Mouse (Mus musculus) splenic B cell, adult 2 months (primary cell): ENCODE data around the gene Dppa4.

Experiments
- DNase-seq: peaks from one replicate; pipeline ENCODE4 v3.0.0-alpha.2; 2011; ENCODE audit warnings: low read depth, low spot score
- H3K27me3 ChIP-seq: 2 replicates; pipeline ENCODE4 v1.6.1; 2012; ENCODE audit warnings: mild to moderate bottlenecking, low read length, moderate library complexity, mixed read lengths; ENCODE audit not compliant: control insufficient read depth, poor library complexity, insufficient read depth, severe bottlenecking
- H3K36me3 ChIP-seq: 2 replicates; pipeline ENCODE4 v1.6.1; 2012; ENCODE audit warnings: mild to moderate bottlenecking, low read length, moderate library complexity, mixed read lengths; ENCODE audit not compliant: control insufficient read depth, poor library complexity, insufficient read depth, severe bottlenecking

The Dppa4 gene

DNA sequence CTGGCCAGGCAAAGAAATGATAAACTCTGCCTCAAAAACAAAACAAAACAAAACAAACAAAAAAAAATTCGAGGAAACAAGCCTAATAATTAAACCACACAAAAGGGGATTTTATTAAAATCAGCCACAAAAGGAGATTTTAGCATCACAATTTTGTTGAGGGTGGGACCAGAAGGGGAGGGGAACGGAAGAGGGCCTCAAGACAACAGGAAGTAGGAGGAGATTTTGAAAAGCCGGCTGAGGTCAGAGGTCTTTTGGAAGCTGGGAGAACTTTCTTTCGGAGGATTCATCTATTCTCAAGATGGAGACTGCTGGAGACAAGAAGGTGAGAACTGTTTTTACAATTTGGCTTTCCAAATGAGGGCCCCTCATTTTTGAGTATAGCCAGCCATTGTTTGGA is at the start of gene Dppa4:
Gene Dppa4 (plus strand): TSS at position 217 of the 400 bp plus-strand sequence.
- no peak for DNase-seq
- Histone ChIP-seq H3K36me3 (no peaks in the 10 kb centered on the region), H3K27me3 (no peaks in the 10 kb centered on the region)

DNA sequence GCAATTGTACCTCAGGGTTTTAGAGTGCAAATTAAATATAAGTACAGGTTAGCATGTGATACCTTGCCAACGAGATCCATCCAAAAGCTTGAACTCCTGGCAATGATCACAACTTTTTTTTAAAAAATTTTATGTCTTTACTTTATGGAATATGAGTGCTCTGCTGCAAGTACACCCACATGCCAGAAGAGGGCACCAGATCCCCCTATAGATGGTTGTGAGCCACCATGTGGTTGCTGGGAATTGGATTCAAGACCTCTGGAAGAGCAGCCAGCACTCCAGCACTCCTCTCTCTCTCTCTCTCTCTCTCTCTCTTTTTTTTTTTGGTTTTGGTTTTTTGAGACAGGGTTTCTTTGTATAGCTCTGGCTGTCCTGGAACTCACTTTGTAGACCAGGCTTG is 48.5 kb upstream of the Dppa4 start:
- no peaks in the 10 kb centered on the region for H3K36me3 ChIP-seq
- no peaks in the 10 kb centered on the region for H3K27me3 ChIP-seq
- DNase-seq, result no peak

DNA sequence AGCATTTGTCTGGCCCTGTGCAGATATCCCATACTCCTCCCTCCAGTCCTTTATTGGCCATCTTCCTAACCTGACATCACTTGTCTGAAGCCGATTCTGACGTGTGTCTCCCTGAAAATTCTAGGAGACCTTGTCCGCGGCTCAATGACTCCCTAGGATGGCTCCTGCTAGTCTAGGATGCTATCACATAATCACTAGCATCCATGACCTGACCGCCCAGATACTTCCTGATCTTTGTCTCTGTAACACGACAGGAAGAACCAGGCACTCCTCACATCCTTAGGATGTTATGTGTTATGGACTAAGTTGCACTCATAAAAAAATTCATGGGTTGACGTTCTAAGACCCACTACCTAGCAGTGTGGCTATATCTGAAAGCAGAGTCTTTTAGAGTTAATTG is 45.9 kb upstream of the Dppa4 start:
- Histone ChIP-seq H3K36me3 (no peaks in the 10 kb centered on the region), H3K27me3 (no peaks in the 10 kb centered on the region)
- no peak for DNase-seq

DNA sequence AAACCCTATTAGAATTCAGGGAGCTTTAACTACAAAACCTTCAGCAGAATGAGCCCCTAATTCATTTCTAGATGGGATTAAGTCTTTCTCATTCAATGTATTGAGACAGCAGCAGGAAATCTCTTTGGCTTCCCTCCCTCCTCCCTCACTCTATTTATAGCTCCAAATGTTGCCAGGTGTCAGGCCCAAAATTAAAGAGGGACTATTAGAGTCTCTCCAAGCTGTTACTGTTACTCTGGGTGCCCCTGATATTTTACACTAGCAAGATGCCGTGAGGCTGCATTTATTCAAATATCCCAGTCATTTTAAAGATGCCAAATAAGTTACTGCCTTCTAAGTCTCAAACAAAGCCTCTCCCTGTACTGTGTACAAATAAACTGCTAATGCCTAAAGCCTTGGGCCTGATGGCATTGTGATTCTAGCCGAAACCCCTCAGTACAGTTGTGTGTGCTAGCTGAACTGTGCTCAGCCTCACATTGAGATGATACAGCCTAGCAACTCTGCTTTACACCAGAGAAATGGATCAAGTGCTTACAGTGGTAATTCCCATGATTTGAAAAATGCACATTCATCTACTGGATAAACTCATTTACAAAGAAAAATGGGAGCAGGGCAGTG is 36.4 kb upstream of the Dppa4 start:
- Histone ChIP-seq H3K27me3 (no peaks in the 10 kb centered on the region), H3K36me3 (no peaks in the 10 kb centered on the region)
- no peak for DNase-seq

DNA sequence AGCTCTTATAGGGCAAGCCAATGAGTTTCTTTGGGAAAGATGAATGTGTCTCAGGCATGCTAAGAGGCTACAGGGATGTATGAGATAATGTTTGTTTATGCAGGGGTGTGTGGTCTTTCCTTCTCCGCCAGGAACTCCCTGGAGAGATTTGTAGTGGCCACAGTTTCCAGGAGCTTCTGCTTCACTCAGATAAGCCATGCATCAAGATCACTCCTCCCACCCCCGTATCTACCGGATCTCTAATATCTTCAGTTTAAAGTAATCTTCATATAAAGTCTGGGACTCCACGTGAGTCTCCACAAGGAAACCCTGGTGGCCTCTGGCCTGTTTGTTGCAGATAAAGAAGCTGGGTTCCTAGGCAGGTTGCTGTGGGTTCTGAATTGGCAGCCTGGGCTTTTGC is 30.7 kb upstream of the Dppa4 start:
- DNase-seq, result no peak
- Histone ChIP-seq H3K36me3 (no peaks in the 10 kb centered on the region), H3K27me3 (no peaks in the 10 kb centered on the region)

DNA sequence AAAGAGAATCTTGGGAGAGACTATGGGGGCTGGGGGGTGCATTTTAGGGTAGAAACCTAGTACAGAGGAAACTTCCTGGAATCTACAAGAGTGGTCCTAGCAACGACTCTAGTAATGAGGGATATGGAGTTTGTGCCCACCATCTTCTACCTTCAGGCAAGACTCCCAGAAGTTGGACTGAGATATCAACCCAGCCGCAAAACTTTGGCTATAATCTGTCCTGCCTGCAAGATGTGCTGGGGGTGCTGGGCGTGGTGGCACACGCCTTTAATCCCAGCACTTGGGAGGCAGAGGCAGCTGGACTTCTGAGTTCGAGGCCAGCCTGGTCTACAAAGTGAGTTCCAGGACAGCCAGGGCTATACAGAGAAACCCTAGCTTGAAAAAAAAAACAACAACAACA is 28.9 kb upstream of the Dppa4 start:
- H3K36me3 ChIP-seq, result no peaks in the 10 kb centered on the region
- no peak for DNase-seq
- no peaks in the 10 kb centered on the region for H3K27me3 ChIP-seq

DNA sequence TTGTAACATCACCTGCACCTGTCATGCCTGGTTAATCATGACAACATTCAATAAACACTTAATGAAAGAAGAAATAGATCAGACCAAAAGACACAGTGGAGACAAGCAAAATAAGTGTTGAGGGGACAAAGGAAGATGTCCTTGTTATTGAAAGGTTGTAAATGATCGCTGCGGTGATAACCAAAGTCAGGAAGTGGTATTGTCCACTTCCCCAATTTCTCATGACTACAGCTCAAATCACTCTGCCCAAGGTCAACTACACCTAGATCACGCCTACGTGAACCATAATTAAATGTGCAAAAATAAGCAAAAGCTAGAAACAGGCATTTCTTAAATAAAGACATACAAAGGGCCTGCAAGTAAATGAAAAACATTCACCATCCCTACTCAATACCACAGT is 24.0 kb upstream of the Dppa4 start:
- Histone ChIP-seq H3K36me3 (no peaks in the 10 kb centered on the region), H3K27me3 (no peaks in the 10 kb centered on the region)
- no peak for DNase-seq

DNA sequence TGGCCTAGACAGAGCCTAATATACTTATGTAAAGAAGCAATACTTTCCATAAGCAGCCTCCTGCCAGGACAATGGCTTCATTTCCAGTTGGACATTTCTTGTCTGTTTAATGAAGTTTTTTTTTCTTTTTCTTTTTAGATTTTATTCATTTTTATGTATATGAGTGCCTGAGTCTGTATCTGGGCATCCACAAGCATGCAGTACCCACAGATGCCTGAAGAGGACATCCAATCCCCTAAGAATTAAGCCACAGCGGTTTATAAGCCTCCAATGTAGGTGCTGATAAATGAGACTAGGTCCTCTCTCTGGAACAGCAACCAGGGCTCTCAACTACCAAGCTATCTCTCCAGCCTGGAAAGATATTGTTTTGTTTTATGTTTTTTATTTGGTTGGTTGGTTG is 20.6 kb upstream of the Dppa4 start:
- Histone ChIP-seq H3K36me3 (no peaks in the 10 kb centered on the region), H3K27me3 (no peaks in the 10 kb centered on the region)
- no peak for DNase-seq

DNA sequence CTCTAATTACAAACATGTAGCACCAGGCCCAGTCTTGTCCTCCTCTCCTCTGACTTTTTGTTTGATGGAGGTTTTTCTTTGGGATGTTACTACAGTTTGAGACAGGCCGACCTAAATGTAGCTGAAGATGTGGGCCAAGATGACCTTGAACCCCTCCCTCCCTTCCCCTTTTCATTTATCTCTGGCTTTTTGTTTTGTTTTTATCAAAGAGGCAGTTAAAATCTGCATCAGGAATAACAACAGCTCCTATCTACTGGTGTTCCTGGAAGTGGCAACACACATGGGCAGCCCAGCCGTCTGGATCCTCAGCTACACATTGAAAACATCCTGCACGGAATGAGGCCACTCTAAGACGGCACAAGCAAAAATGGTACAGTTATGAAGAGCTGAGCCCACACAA is 17.7 kb upstream of the Dppa4 start:
- DNase-seq, result no peak
- H3K27me3 ChIP-seq, result no peaks in the 10 kb centered on the region
- H3K36me3 ChIP-seq, result no peaks in the 10 kb centered on the region

DNA sequence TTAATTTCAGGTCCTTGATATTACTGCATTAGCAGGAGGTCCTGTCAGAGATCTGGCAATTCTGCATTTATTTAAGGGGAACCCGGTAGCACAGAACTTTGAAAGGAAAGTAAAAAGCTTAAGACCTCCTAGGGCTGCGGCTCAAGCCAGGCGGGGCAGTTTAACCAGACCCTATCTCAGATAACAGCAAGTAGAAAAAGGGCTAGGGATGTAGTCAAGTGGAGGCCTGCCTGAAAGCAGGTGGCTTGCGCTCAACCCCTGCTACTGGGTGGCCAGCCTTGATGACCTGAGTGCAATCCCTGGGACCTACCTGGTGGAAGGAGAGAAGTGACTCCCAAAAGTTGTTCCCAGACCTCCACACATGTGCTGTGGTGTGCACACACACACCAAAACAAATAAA is 6.6 kb upstream of the Dppa4 start:
- Histone ChIP-seq H3K36me3 (no peaks in the 10 kb centered on the region), H3K27me3 (no peaks in the 10 kb centered on the region)
- no peak for DNase-seq

DNA sequence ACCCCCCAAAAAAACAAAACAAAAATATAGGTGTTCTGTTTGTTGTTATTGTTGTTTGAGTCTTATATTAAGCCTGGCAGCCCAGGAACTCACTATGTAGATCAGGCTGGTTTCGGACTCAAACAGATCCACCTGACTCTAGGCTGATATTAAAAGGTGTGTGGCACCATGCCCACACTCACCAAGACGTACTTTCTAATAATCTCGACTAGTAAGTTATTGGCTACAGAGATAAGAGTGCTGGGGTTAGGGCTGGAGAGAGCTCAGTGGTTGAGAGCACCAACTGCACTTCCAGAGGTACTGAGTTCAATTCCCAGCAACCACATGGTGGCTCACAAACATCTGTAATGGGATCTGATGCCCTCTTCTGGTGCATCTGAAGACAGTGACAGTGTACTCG is 2.6 kb upstream of the Dppa4 start:
- DNase-seq, result no peak
- no peaks in the 10 kb centered on the region for H3K27me3 ChIP-seq
- H3K36me3 ChIP-seq, result no peaks in the 10 kb centered on the region

DNA sequence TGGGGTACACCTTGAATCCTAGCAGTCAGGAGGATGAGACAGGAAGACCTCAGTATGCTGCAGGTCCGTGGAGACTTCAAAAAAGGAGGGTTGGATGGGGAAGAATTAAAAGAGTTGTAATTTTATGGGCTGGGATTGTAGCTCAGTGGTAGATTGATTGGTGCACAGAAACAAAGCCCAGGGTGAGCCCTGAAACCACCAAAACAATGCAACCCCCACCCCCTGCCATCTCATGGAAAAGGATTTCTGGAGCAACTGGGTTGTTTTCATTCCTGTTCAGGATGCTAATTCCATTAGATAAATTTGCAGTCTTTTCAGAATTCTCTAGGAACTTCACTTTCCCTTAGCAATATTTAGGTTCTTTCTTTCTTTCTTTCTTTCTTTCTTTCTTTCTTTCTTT is 732 bp upstream of the Dppa4 start:
- no peak for DNase-seq
- H3K36me3 ChIP-seq, result no peaks in the 10 kb centered on the region

DNA sequence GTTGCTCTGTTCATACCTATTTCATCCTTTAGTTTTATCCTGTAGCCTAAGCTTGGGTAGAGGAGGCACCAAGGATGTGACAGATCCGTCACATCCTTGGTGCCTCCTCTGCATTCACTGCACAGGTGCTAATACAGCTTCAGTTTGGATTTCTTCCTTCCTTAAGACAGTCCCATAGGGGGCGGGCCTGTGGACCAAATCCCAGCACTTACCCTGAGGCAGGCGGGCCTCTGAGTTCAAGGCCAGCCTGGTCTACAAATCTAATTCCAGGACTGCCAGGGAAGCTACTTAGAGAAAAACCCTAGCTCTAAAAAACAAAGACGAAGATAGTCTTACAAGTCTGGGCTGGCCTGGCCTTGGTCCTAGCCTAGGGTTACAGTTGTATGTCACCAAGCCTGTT is 2.0 kb downstream of the Dppa4 start:
- Histone ChIP-seq H3K27me3 (no peaks in the 10 kb centered on the region), H3K36me3 (no peaks in the 10 kb centered on the region)
- DNase-seq, result no peak

More for the DNA sequence above, 732 bp upstream of the Dppa4 start:
- H3K27me3 ChIP-seq, result no peaks in the 10 kb centered on the region

DNA sequence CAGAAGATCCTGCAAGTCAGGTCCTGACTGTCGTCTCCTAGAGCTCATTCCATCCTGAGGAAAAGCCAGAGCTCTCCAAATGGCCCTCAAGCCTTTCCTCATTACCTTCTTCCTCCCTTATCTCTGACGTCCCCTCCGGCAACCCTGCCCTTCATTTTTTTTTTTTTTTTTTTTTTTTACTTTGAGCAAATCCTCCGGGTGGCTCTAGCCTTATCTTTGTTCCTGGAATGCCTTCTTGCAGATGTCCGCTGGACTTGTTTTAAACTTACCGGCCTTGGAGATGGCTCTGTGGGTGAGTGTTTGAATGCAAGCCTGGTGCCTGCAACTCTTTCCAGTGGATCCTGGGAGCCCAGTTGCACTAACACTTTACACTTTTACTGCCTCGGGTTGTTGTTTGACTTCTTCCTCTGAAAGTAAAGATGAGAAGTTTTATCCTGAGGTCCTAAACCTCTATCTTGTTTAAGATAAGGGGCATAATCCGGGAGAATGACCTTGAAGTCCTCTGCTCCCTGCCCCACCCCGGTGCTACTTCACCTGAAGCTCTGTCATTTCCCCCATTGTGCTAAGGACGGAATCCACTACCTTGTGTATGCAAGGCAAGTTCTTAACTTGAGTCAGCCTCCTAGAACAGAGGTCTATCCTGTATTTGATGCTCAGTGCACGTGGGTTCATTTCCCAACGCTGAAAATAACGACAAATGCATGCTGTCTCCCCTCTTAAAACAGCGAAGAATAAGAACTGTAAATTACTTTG is 14.0 kb downstream of the Dppa4 start:
- no peak for DNase-seq
- H3K27me3 ChIP-seq, result no peaks in the 10 kb centered on the region

DNA sequence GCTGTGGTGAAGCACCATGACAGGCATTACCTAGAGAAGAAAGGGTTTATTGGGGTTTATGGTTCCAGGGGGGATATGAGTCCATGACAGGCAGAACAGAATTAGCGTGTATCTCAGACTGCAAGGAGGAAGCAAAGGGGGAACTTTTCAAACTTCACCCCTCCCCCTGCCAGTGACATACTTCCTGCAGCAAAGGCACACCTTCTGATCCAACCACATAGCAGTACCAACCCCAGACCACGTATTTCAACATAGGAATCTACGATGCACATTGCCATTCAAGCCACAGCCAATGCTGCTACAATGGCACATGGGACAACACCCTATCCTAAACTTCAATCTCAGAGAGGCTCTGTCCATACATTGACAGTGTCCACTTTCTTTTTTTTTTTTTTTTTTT is 16.4 kb downstream of the Dppa4 start:
- no peaks in the 10 kb centered on the region for H3K27me3 ChIP-seq
- no peaks in the 10 kb centered on the region for H3K36me3 ChIP-seq
- no peak for DNase-seq

More for the DNA sequence above, 14.0 kb downstream of the Dppa4 start:
- H3K36me3 ChIP-seq, result no peaks in the 10 kb centered on the region

DNA sequence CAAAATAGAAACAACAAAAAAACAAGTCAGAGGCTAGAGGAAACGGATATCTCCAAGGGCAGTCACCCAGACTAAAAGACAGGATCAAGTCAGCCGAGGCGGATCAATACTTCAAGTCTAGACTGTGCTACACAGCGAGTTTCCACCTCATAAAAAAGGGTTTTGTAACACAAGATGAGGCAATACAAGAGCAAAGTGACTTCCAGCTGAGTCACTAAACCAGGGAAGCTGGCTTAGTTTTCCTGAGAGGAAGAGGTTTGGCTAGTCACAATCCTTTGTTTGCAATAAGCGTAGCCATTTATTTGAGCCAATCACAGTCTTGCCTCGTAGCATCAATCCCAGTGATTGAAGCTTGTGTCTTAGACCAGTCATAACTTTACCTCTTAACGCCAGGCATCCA is 20.0 kb downstream of the Dppa4 start, which contains the start of gene Dppa2:
Gene Dppa2 (plus strand): TSS at position 400 of the 400 bp plus-strand sequence.
- no peaks in the 10 kb centered on the region for H3K36me3 ChIP-seq
- no peak for DNase-seq
- H3K27me3 ChIP-seq, result no peaks in the 10 kb centered on the region; the same call in 1 of the 2 replicates
